Mouse (Mus musculus) cerebral cortex, adult 2 months (tissue): ENCODE measurements around the gene Romo1.

Experiments used
- WGBS: fragments of 180-500 bp; shearing (Covaris S2); methylation state at CpG from one replicate; pipeline ENCODE4 v1.1.7; 2018; 5-methylcytosine and 5-hydroxymethylcytosine counted together

Romo1 gene

DNA sequence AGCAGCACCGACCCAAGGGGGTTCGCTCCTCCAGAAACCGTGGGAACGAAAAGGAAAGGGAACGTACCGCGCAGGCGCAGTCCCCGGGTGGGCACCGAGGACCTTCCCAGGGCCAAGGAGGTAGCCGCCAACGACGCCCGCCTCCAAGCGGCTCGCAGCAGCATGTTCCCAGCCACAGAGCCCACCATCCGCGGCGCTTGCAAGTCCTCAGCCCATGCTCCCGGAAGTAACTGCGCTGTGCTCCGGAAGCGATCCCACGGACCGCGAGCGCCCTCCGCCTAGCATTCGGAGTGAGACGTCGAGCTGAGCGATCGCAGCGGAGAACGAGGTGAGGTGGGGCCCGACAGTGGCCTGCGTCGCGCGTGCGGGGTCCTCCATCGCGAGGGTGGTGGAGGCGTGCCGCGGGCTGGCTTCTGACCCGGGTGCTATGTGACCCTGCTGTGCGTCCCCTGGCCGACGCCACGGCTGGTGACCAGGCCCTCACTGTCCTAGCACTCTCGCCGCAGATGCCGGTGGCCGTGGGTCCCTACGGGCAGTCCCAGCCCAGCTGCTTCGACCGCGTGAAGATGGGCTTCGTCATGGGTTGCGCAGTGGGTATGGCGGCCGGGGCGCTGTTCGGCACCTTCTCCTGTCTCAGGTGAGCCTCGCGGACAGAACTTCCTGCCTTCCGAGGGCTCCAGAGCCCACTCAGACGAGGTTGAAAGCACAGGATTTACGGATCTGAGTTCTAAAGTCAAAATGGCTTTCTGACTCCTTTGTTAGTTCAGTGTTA, at the start of gene Romo1, which contains the start of gene Nfs1:
TSS of gene Romo1 (plus strand) at position 87 of the 772 bp plus-strand sequence.
TSS of gene Nfs1 (minus strand) at position 234 of the 772 bp plus-strand sequence.
- WGBS, result under 1% methylated on average over 70 of the region's 70 CpGs

DNA sequence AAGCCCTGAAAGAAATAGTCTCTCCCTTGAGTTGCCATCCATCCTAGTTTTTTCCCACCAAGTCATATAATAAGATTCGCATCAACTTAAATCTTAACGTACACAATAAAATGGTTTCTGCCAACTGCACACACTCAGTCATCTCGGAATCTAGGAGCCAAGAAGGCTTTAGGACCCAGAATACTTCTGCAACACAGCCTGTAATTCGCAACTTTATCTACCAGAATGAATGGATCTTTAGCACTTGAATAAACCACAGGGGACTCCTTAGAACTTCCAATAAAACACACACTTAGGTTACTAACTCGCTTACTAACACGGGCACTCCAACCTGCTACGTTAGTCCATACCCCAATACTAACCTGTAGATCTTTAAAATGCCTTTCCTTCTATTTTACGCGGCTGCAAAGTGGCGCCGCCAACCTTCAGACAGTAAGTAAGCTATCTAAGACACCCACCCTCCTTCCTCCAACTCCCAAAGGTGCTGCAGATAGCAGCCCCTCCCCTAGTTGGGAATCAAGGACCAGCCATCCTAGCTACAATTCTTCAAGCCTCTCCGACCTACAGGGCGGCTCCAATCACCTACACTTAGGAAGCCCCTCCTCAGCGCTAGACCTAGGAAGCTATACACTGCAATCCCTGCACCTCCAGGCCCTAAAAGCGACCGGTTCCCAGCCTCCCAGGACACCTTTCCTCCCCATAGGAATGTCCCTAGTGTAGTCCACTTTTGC, 33.0 kb upstream of the Romo1 start:
- 1% methylated on average over 16 of the region's 16 CpGs for WGBS

DNA sequence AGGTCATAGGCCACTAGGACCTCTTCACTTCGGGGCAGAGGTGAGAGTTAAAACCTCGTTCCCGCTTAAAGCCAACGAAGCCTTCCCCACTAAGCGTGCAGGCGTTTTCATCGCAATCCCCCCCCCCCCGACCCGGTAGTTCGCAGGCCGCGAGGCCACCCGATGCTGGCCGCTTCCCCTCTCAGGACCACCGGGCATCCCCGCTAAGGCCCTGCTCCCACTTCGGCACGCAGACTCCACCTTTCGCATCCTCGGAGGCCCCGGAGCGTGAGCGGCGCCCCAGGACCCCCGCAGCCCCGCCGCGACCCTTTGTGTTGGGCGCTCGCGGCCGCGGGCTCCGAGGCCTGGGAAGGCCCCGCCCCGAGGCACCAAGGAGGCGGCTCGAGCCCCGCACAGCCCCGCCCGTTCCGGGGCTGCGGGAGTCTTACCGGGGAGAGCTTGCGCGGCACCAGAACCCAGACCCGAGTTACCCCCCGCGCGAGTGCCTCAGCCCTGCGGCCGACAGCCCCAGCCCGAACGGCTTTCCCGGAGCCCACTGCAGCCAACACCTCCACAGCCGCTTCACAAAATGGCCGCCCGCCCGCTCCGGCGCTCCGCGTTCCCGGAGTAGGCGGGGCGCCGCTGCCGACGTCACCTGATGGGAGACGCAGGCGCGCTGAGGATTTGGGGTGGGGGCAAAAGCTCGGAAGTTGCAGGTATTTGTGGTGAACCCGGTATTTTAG, 32.3 kb upstream of the Romo1 start, which contains the start of the genes Cpne1 and Rbm12:
TSS of gene Cpne1 (minus strand) at position 608 of the 722 bp plus-strand sequence.
TSS of gene Rbm12 (minus strand) at position 621 of the 722 bp plus-strand sequence.
- 2% methylated on average over 74 of the region's 74 CpGs for WGBS

DNA sequence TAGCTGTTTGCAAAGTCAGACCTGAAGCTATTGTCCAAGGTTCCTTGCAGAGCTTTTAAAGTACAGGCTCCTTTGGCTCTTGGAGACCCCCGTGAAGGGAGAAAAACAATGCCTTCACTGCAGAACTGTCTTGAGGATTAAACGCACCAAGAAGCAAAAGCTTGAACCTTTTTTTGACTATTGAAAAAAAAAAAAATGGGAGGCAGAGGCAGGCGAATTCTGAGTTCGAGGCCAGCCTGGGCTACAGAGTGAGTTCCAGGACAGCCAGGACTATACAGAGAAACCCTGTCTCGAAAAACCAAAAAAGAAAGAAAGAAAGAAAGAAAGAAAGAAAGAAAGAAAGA, 31.8 kb upstream of the Romo1 start:
- 11% methylated on average over 5 of the region's 5 CpGs for WGBS

DNA sequence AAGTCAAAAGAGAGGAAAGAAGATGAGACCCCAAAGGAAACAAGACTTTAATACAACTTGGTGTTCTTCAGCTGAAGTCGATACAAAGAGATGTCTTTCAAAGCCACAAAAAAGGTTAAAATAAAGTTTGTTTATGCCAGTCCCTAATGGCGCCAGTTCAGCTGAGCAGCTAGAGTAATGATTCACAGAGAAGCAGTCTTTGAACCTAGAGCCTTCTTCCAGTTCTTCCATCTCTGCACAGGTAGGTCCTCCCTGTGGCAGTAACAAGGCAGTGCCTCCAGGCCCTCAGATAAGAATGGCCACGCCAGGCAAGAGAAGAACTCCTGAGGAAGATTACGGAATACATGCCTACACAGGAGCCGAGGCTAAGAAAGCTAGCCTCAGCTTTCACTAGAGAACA, 20.1 kb upstream of the Romo1 start:
- WGBS, result 94% methylated on average over 5 of the region's 5 CpGs

DNA sequence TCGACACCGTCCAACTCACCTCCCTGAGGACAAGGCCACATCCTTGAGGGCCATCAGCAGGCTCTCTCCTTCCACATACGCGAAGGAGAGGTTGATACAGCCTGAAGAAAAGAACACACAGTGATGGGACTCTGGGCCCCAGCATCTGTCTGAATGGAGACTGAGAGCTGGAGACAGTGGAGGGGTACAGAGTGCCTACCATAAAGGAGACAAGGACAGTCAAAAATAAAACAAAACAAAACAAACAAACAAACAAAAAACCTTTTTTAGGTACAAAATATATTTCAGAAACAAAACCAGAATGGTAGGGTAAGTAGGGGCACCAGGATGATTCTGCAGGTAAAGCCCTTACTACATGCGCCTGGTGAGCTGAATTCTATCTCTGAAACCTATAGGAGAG, 16.8 kb upstream of the Romo1 start, which contains the start of gene Gm28036:
TSS of gene Gm28036 (minus strand) at position 101 of the 400 bp plus-strand sequence.
- WGBS, result 94% methylated on average over 5 of the region's 5 CpGs

DNA sequence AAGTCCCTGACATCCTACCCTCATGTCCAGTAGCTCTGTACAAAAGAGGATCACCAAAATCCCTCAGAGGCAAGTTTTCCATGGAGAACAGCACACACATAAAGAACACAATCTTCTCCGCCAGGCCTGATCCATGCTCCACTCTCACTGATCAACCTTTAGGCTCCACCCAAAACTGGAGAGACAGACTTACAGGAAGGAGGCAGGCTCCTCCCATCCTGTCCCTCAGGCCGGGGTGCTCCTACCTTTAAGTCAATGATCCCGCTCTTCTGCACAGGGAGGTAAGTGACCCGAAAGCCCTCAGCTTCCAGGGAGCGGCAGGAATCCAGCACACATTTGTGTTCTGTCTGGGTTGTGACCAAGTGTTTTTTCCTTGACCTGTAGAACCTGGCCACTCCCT, 9.7 kb upstream of the Romo1 start:
- WGBS, result 93% methylated on average over 5 of the region's 5 CpGs

DNA sequence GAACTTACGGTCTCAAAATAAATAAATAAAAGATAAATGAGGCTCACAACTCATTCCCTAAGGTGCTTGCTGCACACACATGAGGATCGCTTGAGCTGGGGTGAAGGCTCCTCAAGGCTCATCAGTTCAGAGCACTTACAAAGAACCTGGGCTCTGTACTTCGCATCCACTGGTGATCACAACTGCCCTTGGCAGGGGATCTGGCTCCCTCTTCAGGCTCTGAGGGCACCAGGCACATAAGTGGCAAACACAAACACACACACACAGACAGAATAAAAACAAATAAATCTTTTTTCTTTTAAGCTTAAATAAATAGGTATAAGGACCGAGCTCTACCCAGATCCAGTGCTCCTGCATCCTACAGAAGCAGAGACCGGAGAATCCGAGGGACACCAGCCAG, 8.1 kb upstream of the Romo1 start:
- 94% methylated on average over 6 of the region's 6 CpGs for WGBS

DNA sequence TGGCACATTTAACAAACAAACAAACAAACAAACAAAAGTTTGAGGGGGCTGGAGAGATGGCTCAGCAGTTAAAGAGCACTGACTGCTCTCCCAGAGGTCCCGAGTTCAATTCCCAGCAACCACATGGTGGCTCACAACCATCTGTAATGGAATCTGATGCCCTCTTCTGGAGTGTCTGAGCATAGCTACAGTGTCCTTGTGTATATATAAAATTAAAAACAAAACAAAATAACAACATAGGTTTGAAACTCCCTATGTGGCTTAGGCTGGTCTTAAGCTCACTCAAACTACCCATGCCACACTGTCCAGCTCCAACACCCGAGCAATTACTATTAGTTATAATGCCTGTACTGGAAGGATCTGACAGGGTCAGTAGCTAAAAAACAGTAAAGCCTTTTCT, 1.0 kb upstream of the Romo1 start:
- 85% methylated on average over 2 of the region's 2 CpGs for WGBS

DNA sequence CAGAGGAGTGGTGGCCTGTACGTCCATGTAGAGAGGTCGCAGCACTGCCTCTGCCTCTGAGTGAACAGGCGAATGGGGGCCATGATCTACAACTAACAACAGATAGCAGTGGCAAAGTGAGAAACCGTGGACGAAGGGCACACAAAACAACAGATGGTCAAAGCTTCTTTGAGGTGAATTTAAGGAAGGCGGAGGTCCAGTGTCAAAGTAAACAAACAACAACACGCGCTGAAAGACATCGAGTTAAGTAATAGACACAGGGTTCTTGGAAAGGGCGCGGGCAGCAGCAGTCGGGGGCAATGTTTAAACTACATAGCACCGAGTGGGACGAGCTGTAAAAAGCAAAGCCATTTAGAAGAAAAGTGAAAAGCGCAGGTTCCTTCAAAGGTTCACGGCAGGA, 472 bp upstream of the Romo1 start:
- 2% methylated on average over 16 of the region's 16 CpGs for WGBS

DNA sequence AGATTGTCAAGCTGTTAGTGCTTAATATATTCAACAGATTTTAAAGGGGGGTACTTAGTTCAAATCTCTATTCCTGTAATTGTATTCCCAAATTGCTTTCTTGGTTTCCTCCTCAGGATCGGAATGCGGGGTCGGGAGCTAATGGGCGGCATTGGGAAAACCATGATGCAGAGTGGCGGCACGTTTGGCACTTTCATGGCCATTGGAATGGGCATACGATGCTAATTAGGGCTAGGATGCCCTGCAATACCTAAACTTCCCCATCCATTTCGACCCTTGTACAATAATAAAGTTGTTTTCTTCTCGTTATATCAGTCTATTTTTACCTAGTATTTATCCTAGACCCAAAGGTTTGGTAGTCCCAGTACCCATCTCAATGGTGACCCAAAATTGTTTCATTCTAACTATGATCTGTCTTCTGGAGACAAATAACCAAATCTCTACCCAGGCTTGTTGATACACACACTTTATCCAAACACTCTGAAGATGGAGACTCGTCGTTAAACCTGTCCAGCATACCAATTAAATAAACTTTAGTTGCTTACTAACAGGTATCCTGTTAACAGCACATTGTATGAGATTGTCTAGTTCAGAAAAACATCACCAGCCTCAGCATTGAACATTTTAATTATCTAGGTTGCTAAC, 1.8 kb downstream of the Romo1 start:
- WGBS, result 35% methylated on average over 11 of the region's 11 CpGs

DNA sequence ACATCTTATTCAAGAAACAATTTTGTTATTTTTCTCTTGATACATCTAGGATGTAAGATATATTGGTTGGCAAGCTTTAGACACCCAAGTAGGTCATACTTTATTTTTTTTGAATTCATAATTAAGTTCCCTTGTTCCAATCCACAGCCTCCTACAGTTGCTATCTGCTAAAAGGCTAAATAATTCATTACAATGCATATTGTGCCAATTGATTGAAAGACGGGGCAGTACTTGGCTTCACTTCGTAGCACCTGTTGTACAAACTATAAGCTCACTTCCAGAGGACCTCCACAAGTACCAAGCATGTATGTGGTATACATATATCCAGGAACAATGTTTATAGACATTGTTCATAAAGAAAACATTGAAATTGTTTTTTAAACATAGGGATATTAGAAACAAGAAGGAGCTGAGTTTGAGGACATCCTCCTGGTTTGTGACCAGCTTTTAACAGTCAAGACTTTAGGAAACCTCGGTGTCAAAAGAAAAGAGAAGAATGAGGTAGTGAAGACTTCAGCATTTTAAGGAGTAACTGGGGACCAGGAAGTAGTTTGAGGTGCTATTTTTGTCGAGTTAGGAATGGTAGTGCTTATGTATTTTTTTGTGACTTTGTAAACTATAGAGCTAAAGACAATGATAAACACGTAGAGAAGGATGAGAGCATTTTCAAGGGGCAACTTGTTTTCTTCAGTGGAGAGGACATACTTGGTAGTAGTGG, 2.6 kb downstream of the Romo1 start:
- 42% methylated on average over 5 of the region's 5 CpGs for WGBS

DNA sequence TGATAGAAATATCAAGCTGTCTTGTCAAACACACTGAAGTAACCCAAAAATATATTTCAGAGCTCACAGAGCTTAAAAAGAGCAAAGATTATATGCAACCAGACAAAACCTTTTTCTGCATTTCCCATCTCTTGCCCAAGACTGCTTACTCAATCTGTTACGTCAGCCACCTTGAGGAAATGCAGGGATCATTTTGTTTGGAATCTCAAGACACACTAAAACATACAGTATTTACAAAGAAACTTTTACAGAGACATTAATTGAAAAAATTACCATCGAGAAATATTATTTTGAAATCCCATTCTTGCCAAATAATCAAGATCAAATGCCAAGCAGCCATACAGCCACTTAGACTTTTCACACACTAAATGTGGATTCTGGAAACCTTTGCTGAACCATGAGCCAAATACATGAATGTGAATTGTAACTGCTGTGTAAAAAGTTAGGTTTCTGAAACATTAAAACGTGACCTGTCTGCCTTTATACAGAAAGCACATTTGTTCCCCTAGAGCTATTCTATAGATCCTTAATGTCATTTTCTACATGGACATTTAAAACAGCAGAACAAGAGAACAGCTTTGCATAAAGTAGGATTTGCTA, 3.6 kb downstream of the Romo1 start:
- 62% methylated on average over 3 of the region's 3 CpGs for WGBS

DNA sequence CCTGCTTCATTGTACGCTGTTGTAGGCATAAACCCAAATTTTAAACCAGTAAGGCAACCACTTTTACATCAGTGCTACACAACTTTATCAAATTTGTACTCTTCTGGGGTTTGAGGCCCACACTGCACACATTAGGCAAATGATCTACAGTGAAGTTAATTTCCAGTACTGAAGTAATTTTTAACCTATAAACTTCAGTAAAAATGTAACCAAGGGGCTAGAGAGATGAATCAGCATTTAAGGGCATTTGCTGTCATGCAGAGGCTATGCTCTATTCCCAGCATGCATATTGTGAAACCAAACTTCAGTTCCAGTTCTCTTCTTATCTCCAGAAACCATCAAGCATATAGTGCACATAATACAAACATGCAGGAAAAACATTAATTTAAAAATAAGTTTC, 21.6 kb downstream of the Romo1 start:
- WGBS, result 90% methylated on average over 1 of the region's 1 CpGs

DNA sequence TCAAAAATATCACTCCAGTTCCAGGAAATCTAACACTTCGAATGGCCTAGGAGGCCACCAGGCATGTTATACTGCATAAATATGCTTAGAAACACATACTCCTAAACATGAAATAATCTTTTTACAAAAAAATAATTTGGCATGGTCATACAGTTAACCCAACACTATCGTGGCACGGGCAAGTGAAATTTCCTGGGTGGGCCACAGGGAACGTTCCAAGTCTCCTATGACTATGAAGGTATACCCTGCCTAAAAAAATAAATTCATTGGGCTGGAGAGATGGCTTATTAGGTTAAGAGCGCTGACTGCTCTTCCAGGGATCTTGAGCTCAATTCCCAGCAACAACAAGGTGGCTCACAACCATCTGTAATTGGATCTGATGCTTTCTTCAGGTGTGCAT, 22.7 kb downstream of the Romo1 start:
- 83% methylated on average over 5 of the region's 5 CpGs for WGBS

DNA sequence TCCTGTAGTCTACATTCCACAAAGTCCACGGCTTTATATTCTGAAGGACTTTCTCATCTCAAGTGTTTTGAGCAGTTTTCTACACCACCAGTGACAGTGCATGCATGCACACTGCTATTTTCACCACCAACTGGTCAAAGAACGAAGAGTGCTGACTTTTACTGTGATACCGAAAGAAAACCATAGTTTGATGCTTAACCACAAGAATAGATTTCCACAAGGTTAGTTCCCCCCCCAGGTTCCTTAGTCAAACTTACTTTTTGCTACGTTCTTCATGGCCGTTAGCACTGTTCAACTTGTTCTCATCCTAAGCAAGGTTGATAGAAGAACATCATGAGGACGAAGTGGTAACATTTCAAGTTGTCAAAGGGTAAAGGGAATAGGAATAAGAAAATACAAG, 33.2 kb downstream of the Romo1 start:
- 26% methylated on average over 6 of the region's 6 CpGs for WGBS

DNA sequence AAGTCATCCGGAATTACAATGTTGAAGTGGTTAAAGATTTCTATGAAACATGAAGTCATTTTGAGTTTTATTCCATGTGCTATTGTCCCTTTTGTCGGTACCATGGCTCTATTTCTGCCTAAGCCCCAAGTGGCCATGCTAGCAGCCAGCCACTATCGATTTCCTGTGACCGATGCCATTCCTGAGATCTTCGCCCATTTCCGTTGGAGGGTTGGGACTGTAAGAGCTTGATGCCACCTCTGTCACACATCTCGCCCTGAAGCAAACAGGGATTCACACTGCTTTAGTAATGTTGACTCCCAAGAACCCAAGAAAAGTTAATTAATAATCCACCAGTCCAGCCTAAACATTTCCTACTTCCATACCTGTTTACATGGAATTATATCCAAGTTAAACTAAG, 33.8 kb downstream of the Romo1 start:
- WGBS, result 14% methylated on average over 7 of the region's 7 CpGs

DNA sequence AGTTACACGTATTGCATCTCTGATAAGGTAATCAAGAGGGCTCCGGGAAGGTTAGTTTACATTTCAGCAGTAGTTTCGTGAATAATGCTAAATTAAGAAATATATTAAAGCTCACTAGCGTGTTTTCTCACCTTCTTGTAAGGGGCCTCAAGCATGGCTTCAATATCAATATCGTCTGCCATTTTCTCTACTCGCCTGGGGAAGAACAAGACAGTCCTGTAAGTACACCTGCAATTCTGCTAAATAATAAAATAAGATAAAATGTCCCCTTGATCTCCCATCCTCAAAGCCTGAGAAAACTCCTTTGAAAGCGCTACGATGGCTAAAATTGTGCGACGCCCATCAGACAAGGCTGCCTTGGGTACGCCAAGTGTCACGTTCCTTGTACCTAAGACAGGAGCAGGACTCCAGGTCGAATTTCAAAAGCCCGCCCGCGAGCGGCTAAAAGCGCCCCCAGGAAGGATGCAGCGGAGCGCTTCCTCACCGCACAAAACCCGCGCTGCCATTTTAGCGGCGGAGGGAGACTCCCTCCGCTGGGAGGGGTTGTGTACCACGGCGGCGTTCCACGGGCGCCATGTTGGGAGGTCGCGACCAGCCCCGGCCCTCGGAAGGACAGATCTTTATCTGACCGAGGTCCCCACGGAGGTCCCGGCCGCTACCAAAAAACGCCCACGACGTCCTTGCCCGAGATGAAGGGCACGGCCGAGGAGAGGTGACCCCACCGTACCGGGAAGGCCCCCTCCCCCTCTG, 35.4 kb downstream of the Romo1 start:
- WGBS, result under 1% methylated on average over 47 of the region's 47 CpGs

DNA sequence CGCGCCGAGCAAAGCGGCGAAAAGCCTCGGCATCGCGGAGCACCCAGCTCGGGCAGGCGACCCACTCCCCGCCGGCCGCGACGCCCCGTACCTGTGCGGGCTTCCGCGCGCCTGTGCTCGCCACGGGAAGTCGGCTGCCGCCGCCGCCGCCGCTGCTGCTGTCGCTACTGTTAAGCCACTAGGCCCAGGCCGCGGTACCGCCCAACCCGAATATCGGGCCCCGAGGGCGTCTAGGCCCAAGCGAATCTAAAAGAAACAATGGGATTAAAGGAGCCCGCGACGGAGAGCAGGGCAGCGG, 35.9 kb downstream of the Romo1 start:
- WGBS, result under 1% methylated on average over 41 of the region's 41 CpGs

DNA sequence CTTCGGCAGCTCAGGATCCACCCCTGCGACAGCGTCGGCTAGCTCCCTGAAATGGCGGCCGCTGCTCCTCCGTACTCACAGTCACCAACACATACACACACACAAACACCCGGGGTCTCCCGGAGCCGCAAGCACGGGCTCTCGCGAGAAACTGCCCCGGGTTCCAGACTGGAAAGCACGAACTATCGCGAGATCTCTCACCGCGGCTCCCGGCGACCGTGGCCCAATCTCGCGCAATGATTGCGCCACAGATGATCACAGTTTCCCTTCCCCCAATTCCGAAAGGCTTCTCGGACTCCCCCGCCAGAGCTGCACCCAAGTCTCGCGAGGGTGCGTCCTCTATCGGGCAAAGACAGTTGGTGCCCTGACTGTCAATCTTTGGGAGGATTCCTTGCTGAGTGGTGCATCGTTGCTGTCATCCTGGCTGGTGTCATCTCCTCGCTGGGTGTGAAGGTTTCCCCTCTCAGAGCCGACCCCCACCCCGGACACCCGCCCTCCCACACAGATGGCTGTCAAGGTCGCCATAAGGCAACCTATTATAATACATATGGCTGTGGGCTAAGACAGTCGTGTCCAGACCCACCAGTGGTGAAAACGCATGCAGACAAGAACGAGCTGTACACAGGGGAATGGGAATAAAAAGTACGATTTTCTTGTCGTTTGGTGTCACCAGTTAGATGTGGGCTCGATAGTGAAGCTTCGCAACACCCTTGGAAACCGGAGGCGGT, 36.4 kb downstream of the Romo1 start, which contains the start of gene Rbm39:
TSS of gene Rbm39 (minus strand) at position 145 of the 728 bp plus-strand sequence.
- under 1% methylated on average over 47 of the region's 47 CpGs for WGBS
